Mouse (Mus musculus): ENCODE results near the gene Pdrg1. TPM values are rescaled to one million over a fixed set of nuclear protein-coding genes. Genes with fewer than 3 reads are reported as not detected.

Pdrg1 gene
- 94.7 and 101 TPM in 2 replicates for polyA plus RNA-seq (2015; fragmentation: Nextera tagmentation; extraction: Ambion mirVana)

DNA sequence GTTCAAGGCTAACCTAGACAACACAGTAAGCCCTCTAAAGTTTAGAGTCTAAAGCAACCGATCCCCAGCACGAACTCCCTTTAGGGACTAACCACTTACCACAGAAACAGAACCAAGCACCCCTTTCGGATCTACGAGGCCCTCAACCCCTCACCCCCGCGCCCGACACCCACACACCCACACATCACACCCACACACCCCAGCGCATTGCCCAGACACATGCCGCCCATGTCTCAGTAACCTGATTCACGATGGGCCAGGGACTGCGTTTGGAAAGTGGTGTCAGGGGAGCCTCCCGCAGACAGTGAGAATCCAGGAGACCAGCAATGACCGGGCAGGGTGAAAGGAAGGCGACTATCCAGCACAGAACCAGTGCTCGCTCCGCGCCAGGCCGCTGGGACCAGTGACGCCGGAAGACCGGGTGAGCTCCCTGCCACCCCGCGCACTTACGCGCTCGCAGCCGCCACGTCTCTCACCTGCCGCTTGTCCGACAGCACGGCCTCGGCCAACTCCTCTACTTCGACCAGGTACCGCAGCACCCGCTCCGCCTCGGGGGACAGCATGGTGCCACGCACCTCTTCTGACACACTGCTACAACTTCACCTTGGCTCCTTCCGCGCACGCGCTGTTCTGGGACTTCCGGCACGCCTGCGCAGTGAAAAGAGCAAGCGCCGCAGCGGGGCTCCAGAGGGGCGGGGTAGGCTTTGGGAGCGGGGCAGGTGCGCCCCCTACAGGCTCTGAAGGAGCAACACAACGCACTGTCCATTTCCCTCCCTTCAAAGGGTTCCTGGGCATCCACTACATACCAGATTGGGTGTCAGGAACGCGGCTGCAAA lies at the start of gene Pdrg1:
TSS of gene Pdrg1 (minus strand) at position 670 of the 836 bp plus-strand sequence.

DNA sequence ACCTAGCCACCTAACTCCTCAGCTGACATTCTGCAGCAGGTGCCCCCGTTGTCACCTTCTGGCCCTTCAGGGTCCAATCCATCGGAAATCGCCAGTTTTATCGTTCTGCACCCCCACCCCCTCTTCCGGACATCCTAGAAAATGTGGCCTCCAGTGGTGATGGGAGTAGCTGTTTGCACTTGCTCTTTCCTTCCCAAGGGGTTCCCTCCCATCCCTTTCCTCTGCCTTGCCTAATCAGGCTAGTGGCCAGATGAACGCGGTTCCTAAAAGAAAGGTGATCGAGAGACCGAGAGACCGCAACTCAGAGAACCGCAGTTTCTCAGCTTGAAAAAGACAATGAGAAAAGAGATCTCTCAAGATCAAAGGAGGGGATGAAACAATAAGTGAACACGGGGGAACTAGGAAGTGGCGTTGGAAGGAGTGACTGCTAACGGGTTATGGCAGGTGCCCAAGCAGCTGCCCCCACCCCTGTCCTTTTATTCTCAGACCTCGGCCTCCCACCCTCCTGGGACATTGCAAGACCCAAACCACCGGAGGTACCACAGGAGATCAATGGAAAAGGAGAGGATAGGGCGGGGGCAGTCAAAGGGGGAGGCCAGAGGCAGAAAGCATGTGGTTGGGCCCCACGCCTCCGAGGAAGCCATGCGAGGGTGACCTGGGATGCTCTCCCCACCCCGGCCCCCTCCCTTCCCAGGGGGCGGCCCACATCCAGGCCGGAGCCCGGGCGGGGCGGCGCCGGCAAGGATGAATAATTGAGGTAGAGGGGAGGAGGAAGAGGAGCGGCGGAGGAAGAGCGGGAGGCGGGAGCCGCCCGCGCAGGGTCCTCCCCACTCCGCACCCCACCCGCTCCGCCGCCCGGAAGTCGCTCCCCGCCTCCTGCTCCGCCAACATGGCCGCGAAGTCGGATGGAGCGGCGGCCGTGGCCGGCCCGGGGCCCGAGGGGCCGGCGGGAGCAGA lies 16.2 kb upstream of the Pdrg1 start, which contains the start of gene Xkr7:
TSS of gene Xkr7 (plus strand) at position 727 of the 957 bp plus-strand sequence.

DNA sequence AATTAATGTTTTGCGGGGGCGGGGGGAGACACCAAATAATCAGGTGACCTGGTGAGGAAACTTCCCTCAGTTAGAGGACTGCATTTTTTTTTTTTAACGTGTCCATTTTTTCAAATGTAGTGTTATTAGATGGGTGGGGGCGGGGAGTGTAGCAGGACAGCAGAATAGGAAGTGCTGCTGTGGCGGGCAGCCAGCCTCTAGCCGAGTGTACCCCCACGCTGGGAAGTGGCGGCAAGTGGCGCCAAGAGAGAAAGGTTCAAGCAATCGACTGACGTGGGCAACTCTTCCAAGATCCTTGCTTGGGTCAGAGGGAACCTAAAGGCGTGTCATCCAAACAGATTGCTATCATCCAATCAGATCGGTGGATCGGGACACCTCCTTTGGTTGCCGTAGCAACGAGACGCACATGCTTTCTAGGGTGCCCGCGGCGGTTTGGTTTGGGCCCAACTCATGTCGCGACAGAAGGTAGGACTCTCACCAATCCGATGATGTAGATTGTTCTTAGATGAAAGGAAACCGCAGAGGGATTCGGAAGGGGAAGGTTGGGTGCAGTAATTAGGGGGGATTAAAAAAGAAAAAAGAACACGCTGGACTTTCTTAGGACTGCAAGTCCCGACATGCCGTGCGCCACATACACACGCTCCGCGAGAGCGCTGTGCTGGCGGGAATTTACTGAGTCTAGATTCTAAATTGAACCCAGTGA lies 53.0 kb downstream of the Pdrg1 start, which contains the start of gene Ttll9:
TSS of gene Ttll9 (plus strand) at position 395 of the 703 bp plus-strand sequence.

Other genes starting within 250 kb of the Pdrg1 start
- 87.3 and 90.0 TPM in 2 replicates for gene Bcl2l1, start 183.7 kb downstream of the Pdrg1 start, polyA plus RNA-seq (2015; fragmentation: Nextera tagmentation; extraction: Ambion mirVana)
- 13.9 and 21.6 TPM in 2 replicates for gene Tpx2, start 167.5 kb downstream of the Pdrg1 start, polyA plus RNA-seq (2015; fragmentation: Nextera tagmentation; extraction: Ambion mirVana)
- gene Mylk2, start 104.1 kb downstream of the Pdrg1 start, polyA plus RNA-seq (2015; fragmentation: Nextera tagmentation; extraction: Ambion mirVana), result 0.08 and 0.16 TPM in 2 replicates
- gene Foxs1, start 82.2 kb downstream of the Pdrg1 start, polyA plus RNA-seq (2015; fragmentation: Nextera tagmentation; extraction: Ambion mirVana), result 36.9 and 38.5 TPM in 2 replicates
- 0.10 and 0.24 TPM in 2 replicates for gene Dusp15, start 63.7 kb downstream of the Pdrg1 start, polyA plus RNA-seq (2015; fragmentation: Nextera tagmentation; extraction: Ambion mirVana)
- not detected in 2 replicates for gene Ttll9, start 52.9 kb downstream of the Pdrg1 start, polyA plus RNA-seq (2015; fragmentation: Nextera tagmentation; extraction: Ambion mirVana)
- gene Xkr7, start 16.4 kb upstream of the Pdrg1 start, polyA plus RNA-seq (2015; fragmentation: Nextera tagmentation; extraction: Ambion mirVana), result not detected in 2 replicates
- 0.62 and 0.63 TPM in 2 replicates for gene Ccm2l, start 50.5 kb upstream of the Pdrg1 start, polyA plus RNA-seq (2015; fragmentation: Nextera tagmentation; extraction: Ambion mirVana)
- 5.2 and 8.6 TPM in 2 replicates for gene Hck, start 93.0 kb upstream of the Pdrg1 start, polyA plus RNA-seq (2015; fragmentation: Nextera tagmentation; extraction: Ambion mirVana)
- gene Tm9sf4, start 145.9 kb upstream of the Pdrg1 start, polyA plus RNA-seq (2015; fragmentation: Nextera tagmentation; extraction: Ambion mirVana), result 41.6 and 42.8 TPM in 2 replicates
- 3.3 and 3.4 TPM in 2 replicates for gene Tspyl3, start 210.0 kb upstream of the Pdrg1 start, polyA plus RNA-seq (2015; fragmentation: Nextera tagmentation; extraction: Ambion mirVana)
- 4.6 and 5.4 TPM in 2 replicates for gene Plagl2, start 226.0 kb upstream of the Pdrg1 start, polyA plus RNA-seq (2015; fragmentation: Nextera tagmentation; extraction: Ambion mirVana)
- 3.5 and 3.8 TPM in 2 replicates for gene Pofut1, start 226.1 kb upstream of the Pdrg1 start, polyA plus RNA-seq (2015; fragmentation: Nextera tagmentation; extraction: Ambion mirVana)

All from urinary bladder, postnatal 0 days (tissue).